Mouse (Mus musculus) ES-Bruce4 (cell line): ENCODE measurements around the gene Spata16.

ENCODE experiments used
- CTCF ChIP-seq: IDR thresholded peaks from one replicate; pipeline ENCODE4 v1.8.1; 2011; ENCODE audit warnings: low read depth, low read length
- EP300 ChIP-seq: IDR thresholded peaks from 2 replicates; pipeline ENCODE4 v1.6.1; 2011; ENCODE audit warnings: low read depth, low read length; ENCODE audit not compliant: insufficient read depth
- POLR2A ChIP-seq: IDR thresholded peaks from one replicate; pipeline ENCODE4 v1.8.1; 2011; ENCODE audit warnings: low read length; ENCODE audit not compliant: insufficient read depth

DNA sequence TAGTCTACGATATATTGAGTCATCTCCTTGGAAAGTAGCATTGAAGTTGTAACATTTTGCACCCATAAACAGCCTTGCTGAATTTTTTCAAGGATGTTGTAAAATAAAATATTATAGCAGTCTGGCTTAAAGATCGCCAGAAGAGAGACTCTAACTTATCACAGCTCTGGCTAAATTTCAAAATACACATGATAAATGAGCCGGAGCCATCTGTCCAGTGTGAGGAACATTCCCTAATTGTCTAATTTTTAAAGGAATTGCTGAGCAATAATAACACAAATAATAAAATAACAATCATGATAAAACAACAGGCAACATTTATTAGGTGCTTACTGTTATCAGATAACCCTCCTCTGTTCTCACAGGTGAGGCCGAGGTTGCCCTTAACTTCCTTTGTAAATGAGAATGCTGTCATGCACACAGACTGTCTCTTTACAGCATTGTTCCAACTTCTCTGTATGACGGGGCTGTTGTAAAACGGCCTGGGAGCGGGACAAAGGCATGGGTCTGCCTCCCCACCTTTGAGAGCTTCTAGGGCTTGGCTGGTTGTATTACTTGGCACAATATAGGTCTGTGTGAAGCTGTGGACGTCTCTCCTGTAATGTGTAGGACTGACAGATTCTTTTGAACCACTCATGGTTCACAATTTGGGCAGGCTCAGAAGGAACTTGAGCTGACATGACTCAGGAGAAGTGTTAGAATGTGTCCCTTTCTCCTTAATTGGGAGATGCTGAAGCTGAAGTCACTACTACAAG lies 3.1 kb downstream of the Spata16 start:
- no peak for TF ChIP-seq CTCF
- TF ChIP-seq POLR2A: no peak
- TF ChIP-seq EP300: no peak
